Mouse (Mus musculus): ENCODE measurements around the gene Hacl1.

DNA sequence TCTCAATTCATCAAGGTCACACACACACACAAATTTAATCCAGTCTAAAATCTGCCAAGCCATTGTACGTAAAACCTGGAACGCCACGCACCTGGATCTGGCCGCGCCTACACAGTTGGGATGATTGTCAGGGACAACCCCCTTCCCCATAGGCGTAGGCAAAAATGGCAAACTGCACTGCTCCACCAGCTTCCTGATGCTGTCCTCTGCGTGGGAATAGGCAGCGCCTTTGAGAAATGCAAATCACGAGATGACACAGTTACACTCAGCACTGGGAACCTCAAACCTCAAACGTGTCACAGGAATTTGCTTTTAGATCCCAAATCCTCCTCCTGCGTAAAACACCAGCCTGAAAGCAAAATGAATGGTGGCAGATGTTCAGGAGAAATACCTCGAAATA lies 18.3 kb downstream of the Hacl1 start:
- TF ChIP-seq CEBPB (IDR thresholded peaks at IDR 0.05; ENCODE audit: insufficient read depth, poor library complexity, severe bottlenecking), result no peak
- TF ChIP-seq POLR2AphosphoS2 (IDR thresholded peaks at IDR 0.05; ENCODE audit: insufficient read length, low read depth), result no peak
- no peak for TF ChIP-seq USF1 (IDR thresholded peaks at IDR 0.05; ENCODE audit: low read depth)
- TF ChIP-seq E2F4 (IDR thresholded peaks at IDR 0.05; ENCODE audit: insufficient read depth), result no peak
- TF ChIP-seq SRF (IDR thresholded peaks at IDR 0.05; ENCODE audit: control insufficient read depth, insufficient read length, low read depth), result no peak
- no peak for TF ChIP-seq POLR2A (IDR thresholded peaks at IDR 0.05; ENCODE audit: insufficient read length, low read depth)
- no peak for TF ChIP-seq TCF12 (IDR thresholded peaks at IDR 0.05; ENCODE audit: insufficient read depth, poor library complexity, severe bottlenecking)
- TF ChIP-seq MAX (IDR thresholded peaks at IDR 0.05; ENCODE audit: low read depth), result no peak
- TF ChIP-seq TCF3 (IDR thresholded peaks at IDR 0.05; ENCODE audit: insufficient read length, low read depth), result no peak
- no peak for TF ChIP-seq MYOD1 (IDR thresholded peaks at IDR 0.05; ENCODE audit: control insufficient read depth in 1 of 3, insufficient read length in 2 of 3, low read depth in 2 of 3)
- no peak for TF ChIP-seq MYOG (IDR thresholded peaks at IDR 0.05; ENCODE audit: control insufficient read depth in 1 of 3, insufficient read depth in 1 of 3, insufficient read length in 2 of 3, low read depth in 2 of 3)
- TF ChIP-seq REST (IDR thresholded peaks at IDR 0.05; ENCODE audit: insufficient read depth, insufficient read length), result no peak

Measured in myocyte (in vitro differentiated cells).